Mouse (Mus musculus): ENCODE measurements around the gene Olfr1466. TPM values are rescaled to one million over a fixed set of nuclear protein-coding genes. Genes with fewer than 3 reads are reported as not detected.

The Olfr1466 gene
- not detected in 2 replicates for polyA plus RNA-seq (2015; fragmentation: Nextera tagmentation; extraction: Ambion mirVana)

DNA sequence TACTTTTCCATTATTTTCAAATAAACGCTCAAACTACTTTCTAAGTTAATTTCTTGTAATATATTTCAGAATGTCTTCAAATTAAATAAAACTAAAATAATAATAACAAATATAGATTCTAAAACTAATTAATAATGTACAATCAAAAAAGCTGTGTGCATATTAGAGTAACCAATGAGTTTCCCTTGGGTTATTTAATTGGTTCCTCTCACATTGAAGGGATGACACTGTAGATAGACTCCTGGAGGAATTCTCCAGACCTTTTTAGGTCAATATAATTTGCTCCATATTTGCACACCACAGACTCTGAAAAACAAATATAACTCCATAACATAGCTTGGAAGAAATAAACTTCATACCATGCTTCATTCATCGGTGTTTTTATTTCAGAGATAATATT is at the start of gene Olfr1466:
Gene Olfr1466, plus strand, starts transcription at position 301 of the 400 bp plus-strand sequence.
- Histone ChIP-seq H3K4me3 (ENCODE audit: low read depth, low read length) (no peak within 1 kb of the TSS), H3K4me2 (replicated peaks; ENCODE audit: low read depth, low read length) (no peak within 1 kb of the TSS), H3K27ac (ENCODE audit: low read length) (no peak within 1 kb of the TSS), H3K4me1 (ENCODE audit: insufficient read depth, low read depth, low read length) (no peaks in the 10 kb centered on the region), H3K36me3 (ENCODE audit: insufficient read depth, low read length) (no peaks in the 10 kb centered on the region), H3K9me3 (ENCODE audit: low read length) (no peaks in the 10 kb centered on the region), H3K27me3 (replicated peaks; ENCODE audit: insufficient read depth, low read length) (no peaks in the 10 kb centered on the region), H3K9ac (replicated peaks; ENCODE audit: low read depth) (no peak within 1 kb of the TSS)
- TF ChIP-seq CTCF (IDR thresholded peaks at IDR 0.05) (no peak), EP300 (IDR thresholded peaks at IDR 0.05) (no peak)
- DNase-seq (ENCODE audit: low spot score) (no peak), ATAC-seq (no peak)
- WGBS = 88% methylated on average over 2 of the region's 2 CpGs

- DNase-seq (ENCODE audit: low spot score) (no peak), ATAC-seq (no peak)
- no peaks in the 10 kb centered on the region for H3K9me3 ChIP-seq (ENCODE audit: low read length)
- H3K36me3 ChIP-seq (ENCODE audit: insufficient read depth, low read length) = no peaks in the 10 kb centered on the region
- H3K9ac ChIP-seq (replicated peaks; ENCODE audit: low read depth) = no peak within 1 kb of the TSS
- H3K4me1 ChIP-seq (ENCODE audit: insufficient read depth, low read depth, low read length) = no peaks in the 10 kb centered on the region
- H3K4me2 ChIP-seq (replicated peaks; ENCODE audit: low read depth, low read length) = no peak within 1 kb of the TSS
- no peak for TF ChIP-seq CTCF (IDR thresholded peaks at IDR 0.05)
- no peak for TF ChIP-seq EP300 (IDR thresholded peaks at IDR 0.05)
- no peak within 1 kb of the TSS for H3K27ac ChIP-seq (ENCODE audit: low read length)
- no peak within 1 kb of the TSS for H3K4me3 ChIP-seq (ENCODE audit: low read depth, low read length)
- H3K27me3 ChIP-seq (replicated peaks; ENCODE audit: insufficient read depth, low read length) = no peaks in the 10 kb centered on the region
Observed at GRCm38 (mm10) chr19:13315441-13315840, 23.2 kb upstream of the Olfr1466 start, which contains the start of gene Olfr1465. Gene Olfr1465, minus strand, starts transcription at chr19:13315541.

- no peak within 1 kb of the TSS for H3K27ac ChIP-seq (ENCODE audit: low read length)
- no peaks in the 10 kb centered on the region for H3K27me3 ChIP-seq (replicated peaks; ENCODE audit: insufficient read depth, low read length)
- no peaks in the 10 kb centered on the region for H3K4me1 ChIP-seq (ENCODE audit: insufficient read depth, low read depth, low read length)
- H3K9ac ChIP-seq (replicated peaks; ENCODE audit: low read depth) = no peak within 1 kb of the TSS
- ATAC-seq = no peak
- H3K36me3 ChIP-seq (ENCODE audit: insufficient read depth, low read length) = no peaks in the 10 kb centered on the region
- no peak for DNase-seq (ENCODE audit: low spot score)
- no peak within 1 kb of the TSS for H3K4me2 ChIP-seq (replicated peaks; ENCODE audit: low read depth, low read length)
- WGBS = 55% methylated on average over 2 of the region's 2 CpGs
- TF ChIP-seq EP300 (IDR thresholded peaks at IDR 0.05) (no peak), CTCF (IDR thresholded peaks at IDR 0.05) (no peak)
- no peak within 1 kb of the TSS for H3K4me3 ChIP-seq (ENCODE audit: low read depth, low read length)
- no peaks in the 10 kb centered on the region; the same call in 1 of the 2 replicates for H3K9me3 ChIP-seq (ENCODE audit: low read length)
Observed at GRCm38 (mm10) chr19:13361936-13362335, 23.3 kb downstream of the Olfr1466 start, which contains the start of gene Olfr1467. Gene Olfr1467, plus strand, starts transcription at chr19:13362236.

Other genes with a start within 250 kb of the Olfr1466 start
- gene Olfr1457, start 241.0 kb upstream of the Olfr1466 start, polyA plus RNA-seq (2015; fragmentation: Nextera tagmentation; extraction: Ambion mirVana) = not detected in 2 replicates
- not detected in 2 replicates for gene Olfr1458, start 232.1 kb upstream of the Olfr1466 start, polyA plus RNA-seq (2015; fragmentation: Nextera tagmentation; extraction: Ambion mirVana)
- not detected in 2 replicates for gene Olfr1459, start 189.3 kb upstream of the Olfr1466 start, polyA plus RNA-seq (2015; fragmentation: Nextera tagmentation; extraction: Ambion mirVana)
- not detected in 2 replicates for gene Olfr1461, start 175.9 kb upstream of the Olfr1466 start, polyA plus RNA-seq (2015; fragmentation: Nextera tagmentation; extraction: Ambion mirVana)
- not detected in 2 replicates for gene Olfr1462, start 153.1 kb upstream of the Olfr1466 start, polyA plus RNA-seq (2015; fragmentation: Nextera tagmentation; extraction: Ambion mirVana)
- not detected in 2 replicates for gene Olfr1463, start 107.5 kb upstream of the Olfr1466 start, polyA plus RNA-seq (2015; fragmentation: Nextera tagmentation; extraction: Ambion mirVana)
- not detected in 2 replicates for gene Olfr1465, start 23.3 kb upstream of the Olfr1466 start, polyA plus RNA-seq (2015; fragmentation: Nextera tagmentation; extraction: Ambion mirVana)
- gene Olfr1467, start 23.4 kb downstream of the Olfr1466 start, polyA plus RNA-seq (2015; fragmentation: Nextera tagmentation; extraction: Ambion mirVana) = not detected in 2 replicates
- gene Olfr1469, start 69.0 kb downstream of the Olfr1466 start, polyA plus RNA-seq (2015; fragmentation: Nextera tagmentation; extraction: Ambion mirVana) = not detected in 2 replicates
- gene Olfr1471, start 104.5 kb downstream of the Olfr1466 start, polyA plus RNA-seq (2015; fragmentation: Nextera tagmentation; extraction: Ambion mirVana) = not detected in 2 replicates
- not detected in 2 replicates for gene Olfr1472, start 117.2 kb downstream of the Olfr1466 start, polyA plus RNA-seq (2015; fragmentation: Nextera tagmentation; extraction: Ambion mirVana)
- not detected in 2 replicates for gene Olfr1474, start 130.7 kb downstream of the Olfr1466 start, polyA plus RNA-seq (2015; fragmentation: Nextera tagmentation; extraction: Ambion mirVana)
- gene Olfr1475, start 141.3 kb downstream of the Olfr1466 start, polyA plus RNA-seq (2015; fragmentation: Nextera tagmentation; extraction: Ambion mirVana) = not detected in 2 replicates
- not detected in 2 replicates for gene Olfr1477, start 161.7 kb downstream of the Olfr1466 start, polyA plus RNA-seq (2015; fragmentation: Nextera tagmentation; extraction: Ambion mirVana)
- gene Olfr1480, start 189.1 kb downstream of the Olfr1466 start, polyA plus RNA-seq (2015; fragmentation: Nextera tagmentation; extraction: Ambion mirVana) = not detected in 2 replicates
- not detected in 2 replicates for gene Olfr1484, start 244.6 kb downstream of the Olfr1466 start, polyA plus RNA-seq (2015; fragmentation: Nextera tagmentation; extraction: Ambion mirVana)